Mouse (Mus musculus) CH12.LX (cell line): ENCODE results near the gene Mlh1.

Source experiments
- BHLHE40 ChIP-seq: IDR thresholded peaks from 2 replicates; pipeline ENCODE4 v1.6.1; 2011; ENCODE audit warnings: mild to moderate bottlenecking, low read depth, low read length, improper control_type of control experiment
- CHD2 ChIP-seq: IDR thresholded peaks from 2 replicates; pipeline ENCODE4 v1.6.1; 2011; ENCODE audit warnings: low read length, improper control_type of control experiment
- CTCF ChIP-seq, 2 experiments: IDR thresholded peaks in 1 of 2; conservative IDR thresholded peaks in 1 of 2; 2 replicates each; pipeline ENCODE4 v1.5.1; 2011 to 2012; ENCODE audit warnings: low read depth in 2 of 2, low read length in 2 of 2, improper control_type of control experiment in 1 of 2, inconsistent platforms in 1 of 2, mild to moderate bottlenecking in 1 of 2, moderate library complexity in 1 of 2
- GABPA ChIP-seq: IDR thresholded peaks from 2 replicates; pipeline ENCODE4 v1.6.1; 2012; ENCODE audit warnings: low read depth, low read length, improper control_type of control experiment, inconsistent platforms; ENCODE audit not compliant: insufficient replicate concordance
- JUND ChIP-seq: conservative IDR thresholded peaks from 2 replicates; pipeline ENCODE4 v1.6.1; 2011; ENCODE audit warnings: low read depth, low read length, improper control_type of control experiment
- SMC3 ChIP-seq: IDR thresholded peaks from 2 replicates; pipeline ENCODE4 v1.6.1; 2011; ENCODE audit warnings: low read depth, low read length, improper control_type of control experiment
- TCF12 ChIP-seq: IDR thresholded peaks from 2 replicates; pipeline ENCODE4 v1.6.1; 2014; ENCODE audit warnings: low read depth, mild to moderate bottlenecking, inconsistent platforms, low read length, improper control_type of control experiment
- USF1 ChIP-seq: IDR thresholded peaks from 2 replicates; pipeline ENCODE4 v1.6.1; 2014; ENCODE audit warnings: low read depth, mild to moderate bottlenecking, inconsistent platforms, low read length, improper control_type of control experiment

- TF ChIP-seq CTCF (conservative IDR thresholded peaks at IDR 0.05 in 1 of 2, IDR thresholded peaks at IDR 0.05 in 1 of 2; ENCODE audit: low read depth in 2 of 2, low read length in 2 of 2) (peak; percentile 42 to 50; a peak in 3 of 4 replicates), JUND (no peak), GABPA (no peak), SMC3 (no peak; the same call in 1 of the 2 replicates), BHLHE40 (no peak), CHD2 (no peak), TCF12 (no peak), USF1 (no peak)
Observed at GRCm38 (mm10) chr9:111247682-111248246, 23.8 kb downstream of the Mlh1 start.
